Mouse (Mus musculus) forebrain, postnatal 0 days (tissue): Measurements from ENCODE around the gene Fndc3b. TPM values are rescaled to one million over a fixed set of nuclear protein-coding genes. Genes with fewer than 3 reads are reported as not detected.

Experiments used
- ATAC-seq: fragments of 200-750 bp; cut with Nextera tagmentation; 2 replicates; pipeline ENCODE4 v1.8.0; 2017; ENCODE audit warnings: mild to moderate bottlenecking, moderate library complexity
- DNase-seq: peaks from one replicate; pipeline ENCODE4 v3.0.0-alpha.2; 2015
- H3K27ac ChIP-seq: fragments of 300-500 bp; sonication (generic); 2 replicates; pipeline ENCODE4 v1.5.1; 2014; ENCODE audit warnings: low read depth, mild to moderate bottlenecking, antibody characterized with exemption, low read length, moderate library complexity, mixed read lengths
- H3K27me3 ChIP-seq: fragments of 300-500 bp; sonication (generic); 2 replicates; pipeline ENCODE4 v1.6.1; 2014; ENCODE audit warnings: mild to moderate bottlenecking, low read length, mixed read lengths; ENCODE audit not compliant: insufficient read depth
- H3K36me3 ChIP-seq: fragments of 300-500 bp; sonication (generic); 2 replicates; pipeline ENCODE4 v1.6.1; 2014; ENCODE audit warnings: mild to moderate bottlenecking, moderate library complexity; ENCODE audit not compliant: insufficient read depth
- H3K4me1 ChIP-seq: fragments of 300-500 bp; sonication (generic); 2 replicates; pipeline ENCODE4 v1.6.1; 2014; ENCODE audit warnings: antibody characterized with exemption; ENCODE audit not compliant: insufficient read depth
- H3K4me2 ChIP-seq: fragments of 300-500 bp; sonication (generic); 2 replicates; pipeline ENCODE4 v1.6.1; 2014; ENCODE audit warnings: low read depth, mild to moderate bottlenecking, moderate library complexity
- H3K4me3 ChIP-seq: fragments of 300-500 bp; sonication (generic); 2 replicates; pipeline ENCODE4 v1.5.1; 2014; ENCODE audit warnings: low read depth, low read length, mixed read lengths
- H3K9ac ChIP-seq: fragments of 300-500 bp; sonication (generic); 2 replicates; pipeline ENCODE4 v1.6.1; 2014; ENCODE audit warnings: mild to moderate bottlenecking
- H3K9me3 ChIP-seq: fragments of 300-500 bp; sonication (generic); 2 replicates; pipeline ENCODE4 v1.6.1; 2016; ENCODE audit warnings: low read length
- CTCF ChIP-seq: sonication (generic); IDR thresholded peaks from 2 replicates; pipeline ENCODE4 v1.5.1; 2016; ENCODE audit warnings: antibody characterized with exemption, control low read depth, low read depth
- WGBS: fragments of 180-500 bp; shearing (Covaris S2); extraction: QIAGEN DNeasy Blood & Tissue Kit; methylation state at CpG from one replicate; pipeline ENCODE4 v1.1.7; 2014; 5-methylcytosine and 5-hydroxymethylcytosine counted together
- polyA plus RNA-seq: library from polyadenylated mRNA; unstranded; fragments of >200 nt; fragmentation: Nextera tagmentation; extraction: Ambion mirVana; gene quantifications from 2 replicates; pipeline ENCODE4 v1.2.1, GENCODE M21; 2015
- total RNA-seq: library from RNA; depleted of rRNA; stranded (reverse); fragments of >200 nt; gene quantifications from 2 replicates; pipeline ENCODE4 v1.2.3, GENCODE M21; 2014

Fndc3b gene
- total and polyA plus RNA-seq, 2 experiments from 2014 or later, result 5.7 to 18.3 TPM

GRCm38 (mm10) chr3:27462934-27463333 lies 248.2 kb downstream of the Fndc3b start:
- Histone ChIP-seq H3K27ac (no peak overlapping the region), H3K9ac (no peak overlapping the region), H3K36me3 (peaks cover 12% of the 10 kb centered on the region; the same call in 1 of the 2 replicates), H3K4me1 (no peaks in the 10 kb centered on the region), H3K4me2 (no peak overlapping the region), H3K4me3 (no peak overlapping the region), H3K9me3 (no peaks in the 10 kb centered on the region), H3K27me3 (no peaks in the 10 kb centered on the region)
- TF ChIP-seq CTCF, result no peak
- no peak for DNase-seq
- no peak for ATAC-seq
- 79% methylated on average over 15 of the region's 15 CpGs for WGBS

- Histone ChIP-seq H3K4me2 (no peak overlapping the region), H3K27me3 (no peaks in the 10 kb centered on the region), H3K9ac (no peak overlapping the region), H3K4me1 (no peaks in the 10 kb centered on the region), H3K27ac (no peak overlapping the region), H3K36me3 (peaks cover 12% of the 10 kb centered on the region; the same call in 1 of the 2 replicates), H3K4me3 (no peak overlapping the region), H3K9me3 (no peaks in the 10 kb centered on the region)
- 93% methylated on average over 9 of the region's 9 CpGs for WGBS
- no peak for ATAC-seq
- DNase-seq, result no peak
- no peak for TF ChIP-seq CTCF
Observed at GRCm38 (mm10) chr3:27462316-27462902, 248.7 kb downstream of the Fndc3b start.

GRCm38 (mm10) chr3:27461861-27462260 lies 249.2 kb downstream of the Fndc3b start:
- ATAC-seq (no peak), DNase-seq (no peak)
- Histone ChIP-seq H3K9ac (no peak overlapping the region), H3K4me2 (no peak overlapping the region), H3K9me3 (no peaks in the 10 kb centered on the region), H3K27me3 (no peaks in the 10 kb centered on the region), H3K4me3 (no peak overlapping the region), H3K4me1 (no peaks in the 10 kb centered on the region), H3K27ac (no peak overlapping the region), H3K36me3 (peaks cover 12% of the 10 kb centered on the region; the same call in 1 of the 2 replicates)
- WGBS, result 88% methylated on average over 7 of the region's 7 CpGs
- TF ChIP-seq CTCF, result no peak

GRCm38 (mm10) chr3:27461037-27461436 lies 250.1 kb downstream of the Fndc3b start:
- Histone ChIP-seq H3K4me2 (no peak overlapping the region), H3K9ac (no peak overlapping the region), H3K9me3 (no peaks in the 10 kb centered on the region), H3K4me3 (no peak overlapping the region), H3K27ac (no peak overlapping the region), H3K36me3 (peaks cover 16% of the 10 kb centered on the region), H3K4me1 (no peaks in the 10 kb centered on the region), H3K27me3 (no peaks in the 10 kb centered on the region)
- peak; percentile 91 for DNase-seq
- WGBS, result 62% methylated on average over 1 of the region's 1 CpGs
- ATAC-seq, result peak; percentile 86
- TF ChIP-seq CTCF, result peak; percentile 90

- WGBS, result 80% methylated on average over 9 of the region's 9 CpGs
- no peak overlapping the region for H3K4me3 ChIP-seq
- no peaks in the 10 kb centered on the region for H3K4me1 ChIP-seq
- peaks cover 18% of the 10 kb centered on the region for H3K36me3 ChIP-seq
- no peaks in the 10 kb centered on the region for H3K27me3 ChIP-seq
- no peak overlapping the region for H3K9ac ChIP-seq
- no peaks in the 10 kb centered on the region for H3K9me3 ChIP-seq
- H3K27ac ChIP-seq, result no peak overlapping the region
- TF ChIP-seq CTCF, result no peak
- no peak overlapping the region for H3K4me2 ChIP-seq
- ATAC-seq (no peak), DNase-seq (no peak)
Observed at GRCm38 (mm10) chr3:27458416-27458815, 252.7 kb downstream of the Fndc3b start.

- H3K9me3 ChIP-seq, result no peaks in the 10 kb centered on the region
- no peaks in the 10 kb centered on the region for H3K4me1 ChIP-seq
- no peak for ATAC-seq
- no peak for DNase-seq
- no peak overlapping the region for H3K9ac ChIP-seq
- H3K27ac ChIP-seq, result no peak overlapping the region
- H3K36me3 ChIP-seq, result peaks cover 18% of the 10 kb centered on the region
- no peak for TF ChIP-seq CTCF
- H3K4me3 ChIP-seq, result no peak overlapping the region
- WGBS, result 93% methylated on average over 14 of the region's 14 CpGs
- H3K27me3 ChIP-seq, result no peaks in the 10 kb centered on the region
- no peak overlapping the region for H3K4me2 ChIP-seq
Observed at GRCm38 (mm10) chr3:27456514-27456913, 254.6 kb downstream of the Fndc3b start.

GRCm38 (mm10) chr3:27454402-27455195 lies 256.5 kb downstream of the Fndc3b start:
- Histone ChIP-seq H3K9me3 (no peaks in the 10 kb centered on the region), H3K4me1 (no peaks in the 10 kb centered on the region), H3K4me3 (no peak overlapping the region), H3K27ac (no peak overlapping the region), H3K27me3 (no peaks in the 10 kb centered on the region), H3K36me3 (peaks cover 11% of the 10 kb centered on the region), H3K9ac (no peak overlapping the region), H3K4me2 (no peak overlapping the region)
- no peak for ATAC-seq
- TF ChIP-seq CTCF, result no peak
- no peak for DNase-seq
- WGBS, result 88% methylated on average over 8 of the region's 8 CpGs
